Mouse (Mus musculus) cerebellum, adult (tissue): ENCODE data around the gene Slc46a2.
A peak's percentile ranks its signal among the peaks of the same experiment; 100 is the strongest.

Source experiments
- ATAC-seq: cut with Nextera tagmentation; 2 replicates; pipeline ENCODE4 v1.9.2; 2017; ENCODE audit warnings: mild to moderate bottlenecking, moderate library complexity, mixed read lengths; ENCODE audit not compliant: insufficient number of reproducible peaks, low FRiP score, low TSS enrichment

Slc46a2 gene

GRCm38 (mm10) chr4:59914608-59915403 lies at the start of gene Slc46a2:
Gene Slc46a2 (minus strand): TSS chr4:59915056.
- peak; percentile 49 for ATAC-seq

- no peak for ATAC-seq
These were observed 48.8 kb upstream of the Slc46a2 start, which contains the start of gene Mup6 for GRCm38 (mm10) chr4:59963405-59964344. Gene Mup6 (plus strand): TSS chr4:59964294.

DNA sequence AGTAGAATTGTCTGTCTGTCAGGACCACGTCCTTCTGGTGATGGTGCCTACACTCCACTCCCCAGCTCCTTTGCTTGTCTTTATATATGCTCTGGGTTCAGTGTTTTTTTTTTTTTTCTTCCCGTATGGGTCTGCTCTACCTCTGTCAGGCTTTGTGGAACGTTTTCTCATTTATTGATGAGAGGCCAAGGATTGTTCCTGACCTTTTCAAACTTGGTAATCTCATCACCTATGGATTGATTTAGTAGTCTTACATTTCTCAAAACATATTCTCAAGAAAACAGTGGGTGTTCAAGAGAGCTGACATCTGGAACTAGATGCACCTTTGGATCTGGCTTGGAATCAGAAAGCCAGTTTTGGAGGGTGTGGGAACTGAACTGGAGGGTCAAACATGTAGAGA lies 45.8 kb upstream of the Slc46a2 start, which contains the start of gene Mup4:
TSS of gene Mup4 (minus strand) at position 101 of the 400 bp plus-strand sequence.
- ATAC-seq: no peak

GRCm38 (mm10) chr4:59937543-59937942 lies 22.7 kb upstream of the Slc46a2 start:
- no peak for ATAC-seq

DNA sequence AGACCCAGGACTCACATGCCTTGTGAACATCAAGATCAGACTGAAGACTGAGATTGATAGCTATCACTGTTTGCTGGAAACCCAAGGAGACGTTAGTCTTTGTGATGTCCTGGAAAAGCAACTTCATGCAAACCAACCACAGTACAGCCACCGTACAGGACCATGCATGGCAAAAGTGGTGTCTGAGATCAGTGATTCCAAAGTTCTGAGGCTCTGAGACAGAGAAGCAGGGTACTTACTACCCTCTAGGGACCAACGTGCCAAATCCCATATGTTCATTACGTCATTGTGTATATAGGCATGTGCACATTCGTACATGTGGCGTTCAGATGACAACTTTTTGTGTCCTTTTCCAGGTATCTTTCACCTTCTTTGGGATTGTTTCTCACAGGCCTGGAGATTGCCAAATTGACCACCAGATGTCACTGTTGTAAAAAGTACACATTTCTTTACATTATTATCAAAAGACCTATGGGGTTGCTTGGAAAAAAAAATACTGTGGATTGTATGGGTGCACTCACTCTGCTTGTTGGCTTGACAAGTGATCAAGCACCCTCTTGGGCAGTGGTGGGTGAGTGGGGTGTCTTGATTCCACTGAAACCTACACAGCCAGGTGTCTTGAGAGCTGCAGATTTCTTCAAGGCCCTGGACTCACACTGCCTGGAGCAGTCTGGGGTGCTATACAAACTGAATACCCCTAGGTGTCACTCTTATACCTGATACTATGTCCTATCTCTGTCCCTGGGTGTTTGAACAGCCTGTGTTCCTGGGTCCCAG lies 17.8 kb upstream of the Slc46a2 start:
- ATAC-seq: peak; percentile 62

GRCm38 (mm10) chr4:59928347-59928746 lies 13.5 kb upstream of the Slc46a2 start:
- ATAC-seq: peak; percentile 81

DNA sequence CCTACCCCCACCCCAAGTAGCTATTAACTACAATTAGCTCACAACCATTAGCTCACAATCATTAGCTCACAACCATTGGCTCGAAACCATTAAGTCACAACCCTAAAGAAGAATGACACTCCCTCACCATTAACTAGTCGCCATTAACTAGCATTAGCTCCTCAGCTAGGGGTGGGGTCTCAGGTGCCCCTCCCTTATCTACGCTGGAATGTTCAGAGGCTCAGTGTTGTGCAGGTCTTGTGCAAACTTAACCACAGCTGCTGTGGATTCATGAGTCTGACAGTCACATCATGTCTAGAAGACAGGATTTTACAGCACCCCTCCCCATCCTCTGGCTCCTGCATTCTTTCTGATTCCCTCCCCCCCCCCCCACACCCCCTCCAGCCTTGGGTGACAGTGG lies 12.8 kb upstream of the Slc46a2 start:
- ATAC-seq: no peak

GRCm38 (mm10) chr4:59925082-59925481 lies 10.2 kb upstream of the Slc46a2 start:
- ATAC-seq: no peak

DNA sequence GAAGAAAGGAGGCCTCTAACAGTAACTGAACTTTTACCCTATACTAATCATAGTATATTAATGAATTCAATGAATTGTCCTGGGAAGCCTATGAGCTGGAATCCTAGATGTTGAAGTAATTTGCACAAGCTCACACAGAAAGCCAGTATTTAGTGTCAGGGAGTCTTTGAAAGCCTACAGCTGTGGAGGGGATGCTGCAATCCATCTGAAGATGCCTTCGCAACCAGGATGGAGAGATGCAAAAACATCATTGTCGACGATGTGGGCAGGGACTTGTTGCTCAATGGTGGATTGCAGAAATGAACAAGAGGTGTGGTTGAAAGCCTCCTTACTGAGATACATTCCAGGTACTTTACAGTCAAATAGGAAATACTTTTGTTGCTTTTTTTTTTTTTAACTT lies 3.1 kb upstream of the Slc46a2 start:
- ATAC-seq: no peak

DNA sequence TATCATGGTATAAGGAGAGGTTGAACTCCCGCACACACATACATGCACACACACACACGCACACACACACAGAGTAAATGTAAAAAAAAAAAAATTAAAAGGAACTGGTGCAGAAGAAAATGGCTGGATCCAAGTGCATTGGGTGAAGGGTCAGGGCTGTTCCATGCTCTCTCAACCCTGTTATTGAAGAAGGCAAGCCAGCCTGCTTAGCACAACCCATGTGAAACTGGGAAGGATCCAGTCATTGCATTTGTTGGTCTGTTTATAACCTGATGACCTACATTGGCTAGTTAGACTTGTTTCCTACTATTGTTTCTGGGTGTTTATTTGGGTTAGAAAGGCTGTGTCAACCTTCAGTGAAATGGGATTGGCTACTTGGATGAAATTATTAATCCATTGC lies 6.1 kb downstream of the Slc46a2 start:
- ATAC-seq: no peak

DNA sequence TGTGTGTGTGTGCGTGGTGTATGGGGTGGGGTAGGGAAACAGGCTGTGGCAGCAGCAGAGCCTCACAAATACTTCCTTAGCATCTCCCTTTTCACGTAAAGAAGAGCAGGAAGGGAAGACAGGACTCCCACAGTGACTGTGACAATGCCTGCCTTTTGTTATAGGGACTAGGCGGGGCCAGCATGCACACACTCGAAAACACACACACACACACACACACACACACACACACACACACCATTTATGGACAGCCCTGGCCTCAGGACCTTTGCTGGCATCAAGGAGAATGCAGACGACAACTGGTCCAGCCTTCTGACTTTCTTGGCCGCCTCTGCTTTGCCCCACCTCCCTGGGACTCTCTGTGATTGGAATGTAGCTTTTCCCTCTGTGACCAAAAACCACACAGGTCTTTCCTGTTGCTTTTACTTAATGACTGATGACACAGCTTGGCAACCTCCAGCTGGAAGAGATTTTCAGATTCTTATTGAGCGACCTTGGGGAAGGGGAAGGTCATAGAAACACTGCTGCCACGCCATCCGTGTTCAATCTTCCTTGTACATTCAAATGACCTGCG lies 7.1 kb downstream of the Slc46a2 start:
- ATAC-seq: no peak

DNA sequence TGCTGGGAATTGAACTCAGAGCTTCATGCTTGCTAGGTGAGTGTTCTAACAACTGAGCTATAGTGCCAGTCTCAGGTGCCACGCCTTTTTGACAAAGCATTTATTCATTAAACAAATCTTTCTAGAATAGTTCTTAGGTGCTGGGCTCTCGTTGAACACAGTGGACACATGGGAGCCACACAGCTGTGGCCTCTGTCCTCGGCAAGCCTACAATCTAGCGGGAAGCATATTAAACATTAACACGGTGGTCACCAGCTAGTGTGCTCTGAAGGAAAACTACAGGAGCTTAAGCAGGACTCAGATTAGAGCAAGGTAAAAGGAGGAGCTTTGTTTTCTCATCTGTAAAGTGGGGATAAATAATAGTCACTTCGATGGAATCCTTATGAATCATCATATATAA lies 7.8 kb downstream of the Slc46a2 start:
- ATAC-seq: no peak

- ATAC-seq: 0 out of 2 replicates have a peak, but pooled peaks have one; percentile 26
These were observed 12.3 kb downstream of the Slc46a2 start for GRCm38 (mm10) chr4:59902547-59902946.

- ATAC-seq: no peak
These were observed 13.0 kb downstream of the Slc46a2 start for GRCm38 (mm10) chr4:59901810-59902209.

DNA sequence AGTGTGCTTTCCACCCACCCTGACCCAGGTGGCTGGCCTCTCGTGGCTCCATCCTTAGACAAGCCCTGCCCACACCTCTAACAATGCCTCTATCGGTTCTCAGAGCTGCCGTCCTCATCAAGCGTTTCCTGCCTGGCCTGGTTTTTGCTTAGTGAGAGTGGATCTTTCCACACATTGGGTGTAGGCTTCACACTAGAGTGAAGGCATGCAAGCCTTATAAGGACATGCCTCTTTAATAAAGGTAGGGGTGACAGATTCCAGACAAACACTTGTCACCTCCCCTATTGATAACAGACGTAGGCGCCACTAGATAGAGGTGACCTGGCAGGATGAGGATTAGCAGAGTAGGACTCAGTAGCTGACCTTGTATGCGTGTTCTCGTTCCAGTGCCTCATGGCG lies 16.3 kb downstream of the Slc46a2 start:
- ATAC-seq: no peak

- ATAC-seq: no peak
These were observed 16.9 kb downstream of the Slc46a2 start for GRCm38 (mm10) chr4:59897814-59898520.

- no peak for ATAC-seq
These were observed 18.9 kb downstream of the Slc46a2 start for GRCm38 (mm10) chr4:59896000-59896399.

DNA sequence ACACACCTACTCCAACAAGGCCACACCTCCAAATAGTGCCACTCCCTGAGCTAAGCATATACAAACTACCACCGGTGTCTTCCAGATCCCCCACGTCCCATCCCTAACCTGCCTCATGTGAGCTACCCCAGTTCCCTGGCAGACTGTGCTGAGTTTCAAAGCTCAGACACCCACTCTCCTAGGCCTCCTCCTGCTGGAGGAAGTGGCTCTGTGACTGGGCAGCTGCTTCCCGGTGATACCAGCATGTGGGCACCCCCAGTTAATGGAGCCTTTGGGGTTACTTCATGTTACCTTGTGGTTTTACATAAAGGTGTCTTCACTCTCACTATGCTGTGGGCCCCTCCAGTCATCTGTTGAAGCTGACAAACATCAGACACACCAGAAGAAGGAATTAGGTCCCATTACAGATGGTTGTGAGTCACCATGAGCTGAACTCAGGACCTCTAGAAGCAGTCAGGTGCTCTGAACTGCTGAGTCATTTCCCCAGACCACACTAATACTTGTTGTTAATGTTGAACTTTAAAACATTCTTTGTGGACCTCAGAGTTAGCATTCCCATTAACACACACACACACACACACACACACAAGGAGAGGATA lies 19.8 kb downstream of the Slc46a2 start:
- ATAC-seq: no peak

GRCm38 (mm10) chr4:59894415-59894814 lies 20.4 kb downstream of the Slc46a2 start:
- no peak for ATAC-seq
